Mouse (Mus musculus) liver, embryonic 11.5 days (tissue): ENCODE results near the gene Vim. TPM values are rescaled to one million over a fixed set of nuclear protein-coding genes. Genes with fewer than 3 reads are reported as not detected.

Experiments
- ATAC-seq: fragments of 200-750 bp; cut with Nextera tagmentation; replicated peaks from 2 replicates; pipeline ENCODE4 v1.8.0; 2017; ENCODE audit warnings: moderate number of reproducible peaks, mild to moderate bottlenecking, moderate TSS enrichment, moderate library complexity; ENCODE audit not compliant: low FRiP score
- DNase-seq: peaks from one replicate; pipeline ENCODE4 v3.0.0-alpha.2; 2017; ENCODE audit warnings: low spot score
- H3K27ac ChIP-seq: fragments of 300-500 bp; sonication (generic); 2 replicates; pipeline ENCODE4 v1.5.1; 2014; ENCODE audit warnings: mild to moderate bottlenecking, low read depth, low read length, control low read depth
- H3K27me3 ChIP-seq: fragments of 300-500 bp; sonication (generic); replicated peaks from 2 replicates; pipeline ENCODE4 v1.6.1; 2014; ENCODE audit warnings: low read length, mixed read lengths; ENCODE audit not compliant: control insufficient read depth, insufficient read depth
- H3K36me3 ChIP-seq: fragments of 300-500 bp; sonication (generic); 2 replicates; pipeline ENCODE4 v1.6.1; 2014; ENCODE audit warnings: mild to moderate bottlenecking, low read length, moderate library complexity, mixed read lengths; ENCODE audit not compliant: control insufficient read depth, insufficient read depth
- H3K4me1 ChIP-seq: fragments of 300-500 bp; sonication (generic); replicated peaks from 2 replicates; pipeline ENCODE4 v1.6.1; 2014; ENCODE audit warnings: low read length, mixed read lengths; ENCODE audit not compliant: control insufficient read depth, insufficient read depth
- H3K4me2 ChIP-seq: fragments of 300-500 bp; sonication (generic); 2 replicates; pipeline ENCODE4 v1.6.1; 2014; ENCODE audit warnings: mild to moderate bottlenecking, control low read depth, moderate library complexity
- H3K4me3 ChIP-seq: fragments of 300-500 bp; sonication (generic); 2 replicates; pipeline ENCODE4 v1.5.1; 2014; ENCODE audit warnings: low read depth, low read length, control low read depth
- H3K9ac ChIP-seq: fragments of 300-500 bp; sonication (generic); 2 replicates; pipeline ENCODE4 v1.6.1; 2014; ENCODE audit warnings: low read depth, low read length, control low read depth
- H3K9me3 ChIP-seq: fragments of 300-500 bp; sonication (generic); 2 replicates; pipeline ENCODE4 v1.6.1; 2016; ENCODE audit warnings: low read length, inconsistent platforms, mixed read lengths; ENCODE audit not compliant: control insufficient read depth
- WGBS: fragments of 180-500 bp; shearing (Covaris S2); extraction: QIAGEN DNeasy Blood & Tissue Kit; methylation state at CpG from one replicate; pipeline ENCODE4 v1.1.7; 2014; 5-methylcytosine and 5-hydroxymethylcytosine counted together
- polyA plus RNA-seq: library from polyadenylated mRNA; unstranded; fragments of >200 nt; fragmentation: Nextera tagmentation; extraction: Ambion mirVana; gene quantifications from 2 replicates; pipeline ENCODE4 v1.2.1, GENCODE M21; 2014

The Vim gene
- polyA plus RNA-seq, 1 experiment from 2014 or later = 235 TPM

DNA sequence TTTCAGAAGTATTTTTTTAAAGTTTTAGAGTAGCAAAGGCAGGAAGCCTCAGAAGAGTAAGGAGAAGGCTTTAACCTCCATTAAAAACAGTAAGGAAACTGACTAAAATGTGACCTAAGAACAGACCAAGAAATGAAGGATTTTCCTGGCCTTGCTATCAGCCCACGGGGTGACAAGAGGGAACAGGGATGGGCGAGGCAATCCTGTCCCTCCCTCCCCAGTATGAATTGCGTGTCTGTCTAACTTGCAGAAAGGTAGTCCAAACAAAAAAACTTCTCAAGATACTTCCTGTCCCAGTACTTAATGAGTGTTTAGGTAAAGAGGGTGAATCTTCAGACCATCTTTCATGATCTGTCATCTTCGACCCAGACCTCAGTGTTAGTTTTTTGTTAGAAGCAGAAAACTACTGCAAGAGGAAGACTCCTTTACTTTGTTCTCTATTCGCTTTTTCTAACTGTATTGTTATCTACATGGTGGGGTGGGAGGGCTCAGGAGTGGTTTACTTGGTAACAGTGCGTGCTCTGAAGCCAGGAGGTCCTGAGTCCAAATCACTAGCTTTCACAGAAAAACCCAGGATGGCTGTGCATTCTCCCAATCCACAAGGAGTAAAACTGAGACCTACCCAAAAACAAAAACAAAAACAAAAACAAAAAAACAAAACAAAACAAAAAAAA, 34.9 kb upstream of the Vim start:
- H3K4me2 ChIP-seq = peak overlapping the region; percentile 37; the same call in 1 of the 2 replicates
- H3K9ac ChIP-seq = no peak overlapping the region; the same call in 1 of the 2 replicates
- ATAC-seq (peak; percentile 56; the same call in 1 of the 2 replicates), DNase-seq (no peak)
- H3K27me3 ChIP-seq = no peaks in the 10 kb centered on the region
- no peak overlapping the region for H3K4me3 ChIP-seq
- whole genome bisulfite sequencing = 36% methylated on average over 6 of the region's 6 CpGs
- H3K9me3 ChIP-seq = no peaks in the 10 kb centered on the region
- H3K36me3 ChIP-seq = no peaks in the 10 kb centered on the region
- peak overlapping the region; percentile 43; the same call in 1 of the 2 replicates for H3K27ac ChIP-seq
- H3K4me1 ChIP-seq = peaks cover 11% of the 10 kb centered on the region

- Histone ChIP-seq H3K9ac (no peak overlapping the region), H3K4me2 (no peak overlapping the region), H3K27ac (no peak overlapping the region), H3K9me3 (no peaks in the 10 kb centered on the region), H3K4me1 (peaks cover 13% of the 10 kb centered on the region), H3K4me3 (no peak overlapping the region), H3K27me3 (no peaks in the 10 kb centered on the region), H3K36me3 (no peaks in the 10 kb centered on the region)
- DNase-seq = no peak
- ATAC-seq = no peak
- WGBS = 76% methylated on average over 1 of the region's 1 CpGs
Observed at GRCm38 (mm10) chr2:13539860-13540259, 33.9 kb upstream of the Vim start.

DNA sequence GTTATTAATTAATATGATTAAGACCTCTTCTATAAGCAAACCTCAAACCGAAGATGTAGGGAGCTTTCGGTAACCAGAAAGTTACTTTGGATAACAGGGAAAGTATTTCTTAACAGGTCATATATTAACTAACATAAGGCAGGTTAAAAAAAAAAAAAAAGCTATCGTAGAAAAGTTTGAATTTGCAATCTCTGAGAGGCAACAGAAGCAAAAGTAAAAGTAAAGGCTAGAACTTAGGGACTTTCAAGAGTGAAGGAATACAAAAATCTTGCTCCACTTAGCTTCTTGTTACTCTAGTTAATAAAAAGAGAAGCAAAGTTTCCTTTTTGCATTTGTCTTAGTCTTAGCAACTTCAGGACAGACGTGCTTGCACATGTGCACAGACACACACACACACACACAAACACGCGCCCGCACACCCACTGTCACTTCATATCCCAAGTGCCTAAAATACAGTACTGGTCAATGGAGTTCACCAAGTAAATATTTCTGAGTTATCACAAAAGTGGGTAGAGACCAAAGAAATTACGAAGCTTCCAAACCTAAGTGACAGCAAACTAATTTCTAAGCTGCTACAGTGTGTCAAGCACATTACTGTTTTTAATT, 30.1 kb upstream of the Vim start:
- Histone ChIP-seq H3K27ac (peak overlapping the region; percentile 92), H3K27me3 (no peaks in the 10 kb centered on the region), H3K9me3 (no peaks in the 10 kb centered on the region), H3K9ac (peak overlapping the region; percentile 86), H3K4me3 (peak overlapping the region; percentile 74), H3K4me2 (peak overlapping the region; percentile 80), H3K4me1 (peaks cover 16% of the 10 kb centered on the region; the same call in 1 of the 2 replicates), H3K36me3 (no peaks in the 10 kb centered on the region)
- ATAC-seq (peak; percentile 30), DNase-seq (no peak)
- 52% methylated on average over 8 of the region's 8 CpGs for WGBS

DNA sequence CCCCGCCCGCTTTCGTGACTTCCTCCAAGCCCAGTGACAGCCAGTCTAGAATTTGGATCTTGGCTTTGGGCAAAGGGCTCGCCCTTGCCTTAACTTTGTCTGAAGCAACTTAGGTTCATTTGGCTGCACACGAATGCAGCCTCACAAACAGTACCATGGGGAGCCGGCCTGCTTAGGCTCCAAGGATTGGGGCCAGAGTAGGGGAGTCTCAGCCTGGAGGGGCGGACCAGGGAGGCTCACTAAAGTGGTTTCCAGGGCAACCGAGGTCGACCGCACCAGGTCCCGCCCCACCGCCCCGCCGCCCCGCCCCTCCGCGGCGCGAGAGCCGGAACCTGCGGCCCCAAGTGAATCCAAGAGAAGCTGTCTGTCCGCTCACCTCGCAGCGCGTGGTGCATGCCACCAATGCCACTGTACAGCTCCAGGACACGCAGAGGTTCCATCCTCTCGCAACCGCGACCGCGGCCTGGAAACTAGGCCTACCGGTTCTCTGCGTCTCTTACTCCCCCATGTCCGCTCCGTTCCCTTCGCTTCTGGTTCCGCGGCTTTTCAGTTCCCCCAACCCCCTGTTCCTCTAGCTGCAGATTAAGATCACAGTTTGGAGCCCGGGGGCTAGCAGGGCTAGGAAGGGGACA, 29.4 kb upstream of the Vim start, which contains the start of gene Trdmt1:
Gene Trdmt1, minus strand, starts transcription at position 476 of the 632 bp plus-strand sequence.
- Histone ChIP-seq H3K27me3 (no peaks in the 10 kb centered on the region), H3K36me3 (no peaks in the 10 kb centered on the region), H3K9me3 (no peaks in the 10 kb centered on the region), H3K9ac (peak within 1 kb of the TSS; percentile 86), H3K4me2 (peak within 1 kb of the TSS; percentile 80), H3K4me1 (peaks cover 11% of the 10 kb centered on the region; the same call in 1 of the 2 replicates), H3K27ac (peak within 1 kb of the TSS; percentile 92), H3K4me3 (peak within 1 kb of the TSS; percentile 74)
- WGBS = under 1% methylated on average over 39 of the region's 39 CpGs
- DNase-seq = peak; percentile 90
- peak; percentile 100 for ATAC-seq

- DNase-seq (no peak), ATAC-seq (no peak)
- Histone ChIP-seq H3K27ac (no peak overlapping the region), H3K4me1 (peaks cover 6% of the 10 kb centered on the region; the same call in 1 of the 2 replicates), H3K36me3 (no peaks in the 10 kb centered on the region), H3K4me2 (no peak overlapping the region), H3K9ac (no peak overlapping the region), H3K4me3 (no peak overlapping the region), H3K27me3 (no peaks in the 10 kb centered on the region), H3K9me3 (no peaks in the 10 kb centered on the region)
- WGBS = 84% methylated on average over 3 of the region's 3 CpGs
Observed at GRCm38 (mm10) chr2:13548749-13549148, 25.0 kb upstream of the Vim start.

DNA sequence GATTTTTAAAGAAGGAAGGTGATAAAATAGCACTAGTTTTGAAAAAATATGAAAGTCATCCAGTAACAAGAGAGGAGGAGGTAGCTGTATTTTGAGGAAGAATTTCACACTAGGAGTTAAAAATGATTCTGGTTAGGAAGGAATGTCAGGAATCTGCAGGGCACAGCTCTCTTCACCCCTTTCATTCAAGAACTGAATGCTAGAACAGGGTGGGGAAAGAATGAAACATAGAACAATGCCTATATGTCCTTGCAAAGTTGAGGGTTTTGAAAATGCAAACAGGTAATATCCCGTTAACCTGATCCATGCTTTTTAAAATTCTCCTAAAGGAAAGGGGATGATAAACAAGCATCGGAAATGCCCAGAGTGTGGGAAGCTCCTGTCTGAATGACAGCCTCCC, 19.8 kb upstream of the Vim start:
- no peak overlapping the region for H3K27ac ChIP-seq
- no peaks in the 10 kb centered on the region for H3K36me3 ChIP-seq
- no peaks in the 10 kb centered on the region; the same call in 1 of the 2 replicates for H3K4me1 ChIP-seq
- no peaks in the 10 kb centered on the region for H3K9me3 ChIP-seq
- 47% methylated on average over 2 of the region's 2 CpGs for WGBS
- H3K9ac ChIP-seq = no peak overlapping the region
- no peak overlapping the region for H3K4me2 ChIP-seq
- DNase-seq (no peak), ATAC-seq (no peak)
- H3K4me3 ChIP-seq = no peak overlapping the region
- no peaks in the 10 kb centered on the region for H3K27me3 ChIP-seq

- Histone ChIP-seq H3K9ac (no peak overlapping the region), H3K4me2 (no peak overlapping the region), H3K9me3 (no peaks in the 10 kb centered on the region), H3K27me3 (no peaks in the 10 kb centered on the region), H3K4me3 (no peak overlapping the region), H3K36me3 (no peaks in the 10 kb centered on the region), H3K4me1 (no peaks in the 10 kb centered on the region; the same call in 1 of the 2 replicates), H3K27ac (no peak overlapping the region)
- ATAC-seq (no peak), DNase-seq (no peak)
Observed at GRCm38 (mm10) chr2:13556239-13556638, 17.5 kb upstream of the Vim start.

DNA sequence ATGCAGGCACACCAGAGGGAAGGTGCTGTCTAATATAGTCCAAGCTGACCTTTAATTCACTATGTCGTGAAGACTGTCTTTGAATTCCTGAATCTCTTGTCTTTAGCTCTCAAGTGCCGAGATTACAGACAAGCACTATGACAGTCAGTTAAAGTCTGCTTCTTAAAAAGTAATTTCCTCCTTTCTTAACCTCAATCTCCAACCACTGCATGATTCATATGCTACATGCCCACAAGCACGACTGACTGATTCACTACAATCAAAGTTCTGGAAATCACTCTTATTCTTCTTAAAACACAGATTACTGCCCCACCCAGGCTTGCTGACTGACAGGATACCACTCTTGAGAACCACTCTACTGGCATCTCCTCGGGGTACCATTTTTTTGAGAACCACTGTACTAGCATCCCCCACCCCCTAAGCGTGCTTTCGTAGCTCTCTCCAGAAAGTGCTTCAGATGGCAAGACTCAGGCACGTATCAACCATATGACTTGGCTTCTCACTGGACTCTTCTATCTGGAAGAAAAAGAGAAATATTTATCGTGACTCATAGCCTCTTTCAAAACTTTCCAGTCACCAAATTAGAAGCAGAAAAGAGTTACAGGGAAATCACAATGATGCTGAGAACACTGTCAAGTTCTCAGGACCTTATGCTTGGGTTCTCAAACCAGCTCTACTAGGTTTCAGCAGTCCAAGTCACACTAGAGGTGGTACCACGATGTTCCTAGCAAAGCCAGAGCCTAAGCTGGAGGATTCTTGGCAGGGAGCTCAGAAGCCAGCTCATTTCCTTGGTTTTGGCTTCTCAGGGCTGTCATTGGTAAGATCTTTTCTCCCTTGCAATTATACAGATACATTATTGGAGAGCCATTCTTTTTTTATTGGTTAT, 16.3 kb upstream of the Vim start:
- H3K4me3 ChIP-seq = no peak overlapping the region
- H3K27me3 ChIP-seq = no peaks in the 10 kb centered on the region
- H3K27ac ChIP-seq = no peak overlapping the region
- WGBS = 72% methylated on average over 9 of the region's 9 CpGs
- no peak overlapping the region for H3K9ac ChIP-seq
- no peaks in the 10 kb centered on the region for H3K36me3 ChIP-seq
- no peaks in the 10 kb centered on the region for H3K9me3 ChIP-seq
- H3K4me1 ChIP-seq = no peaks in the 10 kb centered on the region; the same call in 1 of the 2 replicates
- no peak overlapping the region for H3K4me2 ChIP-seq
- ATAC-seq (no peak), DNase-seq (no peak)
